Mouse (Mus musculus) adrenal gland, postnatal 10 days (tissue): ENCODE measurements around the gene Naa50. TPM values are rescaled to one million over a fixed set of nuclear protein-coding genes. Genes with fewer than 3 reads are reported as not detected.

ENCODE experiments used
- DNase-seq: peaks from one replicate; pipeline ENCODE4 v3.0.0; 2021; ENCODE audit warnings: mixed read lengths
- total RNA-seq, 2 experiments: library from RNA; stranded (reverse); gene quantifications; 2 replicates each; pipeline ENCODE4 v1.2.3; 2021

The Naa50 gene
- total RNA-seq, 2 experiments from 2014 or later, result 82.8 to 85.7 TPM

DNA sequence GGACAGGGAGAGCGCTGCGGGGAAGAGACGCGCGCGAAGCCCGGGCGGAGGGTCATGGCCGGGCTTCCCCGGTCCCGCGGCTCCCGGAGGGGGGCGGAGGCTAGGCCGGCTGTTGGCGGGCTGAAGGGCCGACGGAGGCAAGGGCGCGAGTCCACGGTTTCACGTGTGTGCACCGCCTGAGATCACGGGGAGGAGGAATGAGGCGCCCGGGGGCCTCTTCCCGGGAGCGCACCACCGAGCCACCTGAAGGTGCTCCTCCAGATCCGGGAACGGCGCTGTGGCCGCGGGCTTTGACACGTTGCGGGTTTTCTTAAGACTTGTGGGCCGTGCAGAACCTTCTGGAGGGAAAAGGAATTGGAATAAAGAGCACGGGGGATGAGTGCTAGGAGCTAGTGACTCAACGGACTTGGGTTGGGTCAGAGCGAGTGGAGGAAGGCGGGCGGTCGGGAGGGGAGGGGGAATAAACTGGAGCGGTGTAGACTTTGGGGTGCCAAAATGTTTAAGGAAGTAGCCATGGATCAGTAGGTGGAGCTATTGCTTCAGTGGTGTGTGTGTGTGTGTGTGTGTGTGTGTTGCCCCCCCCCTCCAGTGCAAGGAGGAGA is 657 bp downstream of the Naa50 start:
- peak; percentile 85 for DNase-seq

DNA sequence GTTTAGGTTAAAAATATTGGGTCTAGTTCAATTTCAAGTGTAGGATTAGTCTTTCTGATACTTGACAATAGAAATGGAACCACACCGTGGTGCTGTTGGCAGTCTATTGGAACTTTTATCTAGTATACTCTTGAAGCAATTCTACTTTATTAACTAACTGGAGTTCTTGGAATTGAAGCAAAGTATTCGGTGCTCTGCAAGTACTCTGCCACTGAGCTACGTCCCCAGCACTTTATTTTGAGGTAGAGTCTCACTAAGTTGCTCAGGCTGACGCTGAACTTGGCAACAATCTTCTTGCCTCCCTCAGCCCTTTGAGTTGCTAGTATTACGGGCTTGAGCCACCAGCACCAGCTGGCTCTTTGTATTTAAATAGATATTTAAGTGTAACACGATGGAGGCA is 1.9 kb downstream of the Naa50 start:
- DNase-seq, result peak; percentile 26

DNA sequence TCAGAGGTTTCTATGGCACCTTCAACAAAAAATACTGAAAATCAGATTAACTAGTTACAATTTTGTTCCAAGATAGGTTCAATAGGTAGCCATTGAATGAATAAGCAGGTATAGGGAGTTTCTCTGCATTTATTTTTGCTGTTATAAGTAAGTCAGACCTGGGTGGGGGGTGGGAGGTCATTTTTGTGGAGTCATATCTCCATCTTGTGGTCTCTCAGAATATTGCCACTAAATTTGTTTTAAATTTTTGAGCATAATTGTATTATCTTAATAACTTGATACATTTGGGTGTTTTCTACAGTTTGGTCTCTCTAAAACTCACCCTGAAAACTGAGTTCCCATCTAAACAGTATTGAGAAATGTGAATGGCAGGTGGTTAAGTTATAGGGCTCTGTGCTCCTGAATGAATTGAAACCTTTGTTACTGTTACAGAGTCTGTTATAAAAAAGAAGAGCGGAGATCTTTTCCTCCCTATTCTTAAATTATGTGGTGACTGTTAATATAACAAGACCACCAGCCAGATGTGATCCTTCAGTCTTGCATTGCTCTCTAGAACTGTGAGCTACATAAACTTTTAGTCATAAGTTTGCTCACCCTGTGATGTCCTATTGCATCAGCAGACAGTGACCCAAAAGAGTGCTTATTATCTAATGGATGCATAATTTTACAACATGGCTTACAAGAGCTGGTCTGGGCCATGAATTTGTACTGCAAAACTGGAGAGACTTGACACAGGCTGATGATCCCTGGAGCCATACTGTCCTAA is 9.6 kb downstream of the Naa50 start:
- DNase-seq, result no peak

DNA sequence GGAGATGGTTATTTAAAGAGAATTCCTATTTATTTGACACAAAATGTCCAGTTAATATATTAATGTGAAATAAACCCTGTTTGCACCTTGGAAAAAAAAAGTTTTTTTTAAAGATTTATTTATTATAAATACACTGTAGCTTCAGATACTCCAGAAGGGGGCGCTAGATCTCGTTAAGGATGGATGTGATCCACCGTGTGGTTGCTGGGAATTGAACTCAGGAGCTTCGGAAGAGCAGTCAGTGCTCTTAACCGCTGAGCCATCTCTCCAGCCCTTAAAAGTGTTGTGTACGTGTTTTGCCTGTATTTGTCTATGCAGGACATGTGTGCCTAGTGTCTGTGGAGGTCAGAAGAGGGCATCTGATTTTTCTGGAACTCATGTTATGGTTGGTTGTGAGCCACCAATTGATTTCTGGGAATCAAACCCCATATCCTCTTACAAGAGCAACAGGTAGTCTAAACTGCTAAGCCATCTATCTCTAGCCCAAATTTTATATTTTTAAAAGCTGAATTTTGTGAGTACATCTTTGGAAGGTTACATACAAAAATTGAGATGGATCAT is 14.9 kb downstream of the Naa50 start:
- DNase-seq, result no peak

DNA sequence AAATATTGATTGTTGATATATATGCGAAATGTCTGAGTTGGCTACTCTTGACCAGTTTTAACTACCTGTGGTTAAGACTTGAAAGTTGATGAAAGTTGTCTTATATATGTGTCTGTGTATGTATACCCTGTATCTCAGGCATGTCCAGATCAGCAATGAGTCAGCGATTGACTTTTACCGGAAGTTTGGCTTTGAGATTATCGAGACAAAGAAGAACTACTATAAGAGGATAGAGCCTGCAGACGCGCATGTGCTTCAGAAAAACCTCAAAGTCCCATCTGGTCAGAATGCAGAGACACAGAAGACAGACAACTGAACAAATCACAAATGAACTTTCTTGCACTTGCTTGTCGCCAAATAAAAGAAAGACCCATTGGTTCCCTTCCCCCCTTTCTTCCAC is 19.7 kb downstream of the Naa50 start:
- DNase-seq, result no peak

DNA sequence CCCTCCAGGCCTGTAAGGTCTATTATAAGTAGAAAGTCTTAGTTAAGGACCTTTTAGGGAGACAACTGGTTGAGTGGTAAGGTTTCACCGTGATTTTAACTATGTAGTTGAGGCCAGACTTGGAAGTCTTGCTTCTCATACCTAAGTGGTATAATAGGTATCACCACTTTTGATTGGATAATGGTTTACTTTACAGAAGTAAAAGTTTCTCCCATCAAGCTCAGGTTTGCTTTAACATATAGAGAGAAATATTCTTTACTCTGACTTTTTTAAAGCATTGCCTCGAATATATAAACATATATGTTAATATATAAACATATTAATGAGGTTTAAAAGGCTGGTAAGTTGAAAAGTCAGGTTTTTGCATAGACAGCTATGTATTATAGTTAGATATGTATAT is 24.2 kb downstream of the Naa50 start:
- no peak for DNase-seq

DNA sequence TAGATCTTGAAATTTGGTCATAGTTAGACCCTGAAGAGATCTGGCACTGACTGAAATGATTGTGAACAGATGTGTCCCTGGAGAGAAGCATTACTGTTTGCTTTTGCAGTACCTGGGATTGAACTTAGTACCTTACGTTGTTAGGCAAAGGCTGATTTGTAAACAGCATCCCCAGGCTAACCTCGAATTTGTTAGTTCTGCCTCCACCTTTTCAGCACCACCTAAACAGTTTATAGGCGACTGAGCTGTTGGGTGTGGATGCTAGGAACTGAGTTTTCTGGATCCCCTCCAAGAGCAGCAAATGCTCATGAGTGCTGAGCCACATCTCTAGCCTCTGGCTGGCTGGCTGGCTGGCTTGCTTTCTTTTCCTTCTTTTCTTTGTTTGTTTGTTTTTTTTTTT is 25.6 kb downstream of the Naa50 start:
- DNase-seq, result no peak

DNA sequence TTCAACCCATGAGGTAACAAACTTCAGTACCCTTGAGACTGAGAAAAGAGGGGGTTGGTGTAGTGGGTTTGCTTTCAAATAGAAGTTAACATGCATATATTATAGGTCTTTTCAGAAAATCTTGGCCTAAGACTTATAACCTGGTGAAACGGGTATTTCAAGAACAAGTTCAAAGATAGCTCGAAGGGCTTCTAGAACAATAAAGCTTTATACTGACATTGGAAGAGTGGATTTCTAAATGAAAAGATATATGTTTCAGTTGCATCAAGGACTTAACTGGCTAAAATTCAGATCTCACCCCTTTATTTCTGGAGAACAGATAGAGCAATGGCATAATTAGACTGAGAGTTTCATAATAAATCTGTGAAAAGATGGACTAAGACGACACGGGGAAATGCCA is 29.4 kb downstream of the Naa50 start:
- no peak for DNase-seq

DNA sequence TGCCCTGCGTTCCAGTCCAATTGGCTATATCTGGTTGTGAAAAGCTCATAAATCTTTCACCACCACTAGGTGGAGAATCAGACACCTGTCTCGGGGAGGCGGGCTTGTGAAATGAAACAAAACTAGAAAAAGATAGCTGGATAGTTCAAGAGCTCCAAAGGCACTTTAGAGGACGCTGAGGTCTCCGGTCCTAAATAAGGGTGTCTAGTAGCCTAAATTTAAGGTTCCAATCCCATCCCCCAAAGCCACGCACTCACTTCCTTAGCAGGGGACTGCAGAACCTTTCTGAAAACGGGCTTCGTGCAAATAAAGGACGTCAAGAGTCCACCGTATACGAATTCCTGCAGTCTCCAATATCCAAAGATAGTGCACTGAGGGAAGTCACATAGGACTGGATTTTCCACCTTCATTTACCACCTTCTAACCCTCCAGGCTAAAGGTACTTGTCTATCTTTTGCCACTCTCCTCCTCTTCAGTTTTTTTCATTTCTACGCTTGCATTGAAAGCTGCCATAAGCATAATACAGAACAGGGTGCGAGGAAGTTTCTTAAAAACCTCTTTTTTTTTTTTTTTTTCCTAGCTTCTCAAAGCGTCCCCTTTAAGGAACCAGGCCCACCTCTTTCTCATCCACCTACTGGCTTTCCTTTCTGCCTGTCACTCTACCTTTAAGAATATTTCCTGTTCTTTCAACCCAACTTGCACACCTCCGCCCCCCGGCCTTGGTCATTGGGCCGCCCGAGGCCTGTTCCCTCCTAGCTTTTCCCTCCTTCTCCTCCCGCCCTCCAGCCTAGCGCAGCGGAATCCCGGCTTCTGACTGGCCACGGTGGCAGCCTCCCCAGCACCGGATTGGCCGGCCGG is 32.9 kb downstream of the Naa50 start:
- DNase-seq, result peak; percentile 99

DNA sequence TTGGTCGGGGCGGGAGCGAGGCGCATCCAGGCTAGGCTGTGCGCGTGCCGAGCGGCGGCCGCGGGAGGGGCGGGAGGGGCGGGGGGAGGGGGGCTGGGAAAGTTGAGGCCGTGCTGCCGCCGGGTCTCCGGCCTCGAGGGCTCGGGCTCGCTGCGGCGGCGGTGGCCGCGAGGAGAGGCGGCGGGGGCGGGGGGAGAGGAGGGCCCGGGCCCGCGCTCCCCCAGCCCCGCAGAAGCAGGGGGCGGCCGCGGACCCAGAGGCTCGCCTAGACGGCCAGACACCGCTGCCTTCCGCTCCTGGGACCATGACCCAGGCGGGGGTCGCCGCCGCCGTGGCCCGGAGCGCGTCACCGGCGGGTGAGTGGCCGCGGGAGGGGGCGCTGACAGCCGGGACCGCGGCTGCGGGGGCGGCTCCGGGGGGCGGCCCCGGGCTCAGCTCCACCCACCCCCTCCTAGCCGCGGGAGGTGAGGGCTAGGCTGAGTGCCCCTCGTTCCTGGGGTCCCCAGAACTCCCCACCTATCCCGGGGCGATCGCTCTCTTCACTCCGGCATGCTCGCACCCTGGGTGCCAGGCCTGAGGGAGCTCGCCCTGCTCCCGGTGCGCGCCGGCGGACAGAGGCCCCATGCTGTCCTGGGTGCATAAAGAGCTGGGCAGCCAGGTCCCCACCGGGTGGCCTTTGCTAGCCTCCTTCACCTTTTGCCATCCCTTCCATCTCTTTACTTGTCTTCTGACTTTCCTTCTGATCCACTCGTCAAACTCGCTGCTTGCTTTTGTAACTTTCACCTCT is 33.7 kb downstream of the Naa50 start, which contains the start of gene Usf3:
TSS of gene Usf3 (plus strand) at position 92 of the 787 bp plus-strand sequence.
- peak; percentile 76 for DNase-seq

DNA sequence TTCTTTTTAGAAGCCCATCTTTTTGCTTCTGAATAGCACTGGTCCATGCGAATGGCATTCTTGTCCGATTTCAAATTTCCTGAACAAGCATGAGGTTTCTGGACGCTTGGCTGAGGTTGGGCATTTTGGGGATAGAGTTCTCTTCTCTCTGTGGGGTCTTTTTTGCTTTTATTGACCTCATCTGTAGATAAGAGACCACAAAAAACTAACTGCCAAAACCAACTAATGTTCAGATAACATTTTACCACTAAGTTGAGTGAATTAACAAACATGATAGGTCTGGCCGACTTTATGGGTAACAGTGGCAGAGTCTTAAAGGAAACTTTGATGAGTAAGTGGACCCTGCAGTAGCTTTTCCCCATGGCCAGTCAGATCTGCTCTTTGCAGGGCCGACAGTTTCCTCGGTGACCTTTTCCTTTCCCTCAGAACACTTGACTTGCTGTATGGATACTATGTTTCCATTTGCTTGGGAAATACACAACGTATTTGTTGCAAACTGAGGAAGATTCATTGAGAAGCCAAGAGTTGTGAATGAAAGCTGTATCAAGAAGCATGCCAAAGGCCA is 34.4 kb downstream of the Naa50 start:
- DNase-seq, result no peak

DNA sequence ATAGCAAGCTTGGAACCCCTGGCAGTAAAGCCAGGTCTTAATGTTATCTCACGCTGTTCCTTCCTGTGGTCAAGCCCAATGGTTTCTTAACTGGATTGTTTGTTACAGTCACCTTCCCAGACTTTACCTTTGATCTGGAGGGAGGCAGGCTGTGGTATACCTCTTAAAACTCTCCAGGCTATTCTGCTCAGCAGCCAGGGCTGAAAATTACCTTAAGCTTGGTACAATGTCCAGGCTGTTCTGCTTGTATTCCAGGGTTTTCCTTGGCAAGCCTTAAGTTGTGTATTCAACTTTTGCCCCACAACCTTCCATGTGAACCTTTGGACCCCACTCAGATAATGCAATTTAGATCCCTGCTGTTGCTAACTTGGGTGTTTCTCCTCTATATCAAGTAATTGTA is 35.4 kb downstream of the Naa50 start:
- DNase-seq, result no peak

DNA sequence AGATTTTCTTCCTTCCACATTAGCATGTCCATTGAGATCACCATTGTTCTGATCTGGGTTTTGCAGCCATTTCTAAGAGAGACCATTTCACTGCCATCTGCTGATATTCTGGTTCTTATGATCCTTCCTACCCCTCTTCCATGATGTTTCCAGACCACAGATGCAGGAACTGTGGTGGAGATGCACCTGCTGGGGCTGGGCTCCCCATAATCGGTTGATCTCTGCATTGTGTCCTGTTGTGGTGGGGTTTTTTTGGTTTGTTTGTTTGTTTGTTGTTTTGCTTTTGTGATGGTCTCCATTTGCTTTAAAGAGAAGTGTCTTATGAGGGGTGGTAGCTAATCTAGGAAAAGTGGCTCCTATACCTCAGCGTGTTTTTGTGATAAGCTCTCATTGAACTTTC is 36.9 kb downstream of the Naa50 start:
- no peak for DNase-seq

DNA sequence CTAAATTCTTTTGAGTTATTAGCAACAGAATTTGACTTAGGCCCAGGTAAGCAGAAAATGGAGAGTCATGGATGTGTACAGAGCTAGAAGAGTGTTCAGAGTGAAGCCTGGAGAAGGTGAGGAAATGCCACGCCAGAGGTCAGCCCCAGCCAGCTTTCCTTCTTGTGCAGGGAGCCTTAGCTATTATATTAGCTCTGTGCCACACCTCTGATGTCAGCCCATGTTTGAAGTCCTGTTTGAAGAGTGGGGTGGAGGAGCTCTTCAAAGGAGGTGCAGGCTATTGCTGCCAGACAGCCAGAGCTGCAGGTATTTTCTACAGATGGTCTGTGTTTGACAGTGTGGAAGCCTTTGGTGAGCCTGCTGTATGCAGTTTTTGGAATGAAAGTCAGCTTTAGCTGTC is 38.9 kb downstream of the Naa50 start:
- no peak for DNase-seq

DNA sequence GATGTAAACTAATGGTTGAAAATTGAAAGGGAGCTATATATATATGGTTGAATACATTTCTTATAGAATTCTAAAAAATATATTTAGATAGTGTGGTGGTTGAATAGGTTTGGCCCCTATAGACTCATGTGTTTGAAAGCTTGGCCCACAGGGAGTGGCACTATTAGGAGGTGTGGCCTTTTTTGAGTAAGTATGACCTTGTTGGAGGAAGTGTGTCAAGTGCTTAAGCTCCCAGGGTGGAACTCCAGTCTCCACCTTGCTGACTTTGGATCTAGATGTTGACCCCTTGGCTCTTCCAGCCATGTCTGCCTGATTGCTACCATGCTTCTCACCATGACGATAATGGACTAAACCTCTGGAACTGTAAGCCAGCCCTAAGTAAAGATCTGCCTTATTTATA is 43.0 kb downstream of the Naa50 start:
- no peak for DNase-seq

DNA sequence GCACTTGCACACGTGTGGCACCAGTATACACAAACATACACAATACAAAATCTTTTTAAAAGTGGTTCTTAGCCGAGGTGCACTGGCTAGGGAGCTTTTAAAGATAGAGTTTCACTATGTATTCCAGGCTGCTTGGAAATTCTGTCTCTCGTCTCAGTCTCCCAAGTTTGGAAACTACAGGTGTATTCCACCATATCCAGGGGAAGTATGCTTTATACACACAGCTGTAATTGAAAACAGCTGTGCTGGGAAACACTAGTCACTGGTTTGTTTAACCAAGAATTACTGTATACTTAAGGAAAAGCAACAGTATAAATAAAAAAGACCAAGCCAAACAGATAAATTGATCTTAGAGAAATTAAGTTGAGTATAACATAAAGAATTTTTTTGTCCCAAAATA is 45.1 kb downstream of the Naa50 start:
- no peak for DNase-seq

DNA sequence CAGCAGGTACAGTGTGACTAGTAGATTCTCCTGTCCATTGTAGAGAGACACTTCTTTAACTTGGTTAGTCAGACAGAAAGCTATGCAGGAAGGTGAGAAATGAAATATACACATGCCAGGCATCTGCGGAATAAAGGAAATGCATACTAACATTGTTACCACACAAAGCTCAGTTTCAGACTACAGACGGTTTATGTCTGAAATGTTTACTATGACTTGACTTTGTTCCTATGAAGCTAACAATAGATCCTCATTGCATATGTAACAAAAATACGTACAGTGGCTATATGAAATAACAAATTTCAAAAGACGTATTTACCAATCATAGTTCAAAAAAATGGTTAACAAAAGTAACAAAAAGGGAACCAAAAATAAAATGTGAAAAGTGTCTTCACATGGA is 47.5 kb downstream of the Naa50 start:
- no peak for DNase-seq

DNA sequence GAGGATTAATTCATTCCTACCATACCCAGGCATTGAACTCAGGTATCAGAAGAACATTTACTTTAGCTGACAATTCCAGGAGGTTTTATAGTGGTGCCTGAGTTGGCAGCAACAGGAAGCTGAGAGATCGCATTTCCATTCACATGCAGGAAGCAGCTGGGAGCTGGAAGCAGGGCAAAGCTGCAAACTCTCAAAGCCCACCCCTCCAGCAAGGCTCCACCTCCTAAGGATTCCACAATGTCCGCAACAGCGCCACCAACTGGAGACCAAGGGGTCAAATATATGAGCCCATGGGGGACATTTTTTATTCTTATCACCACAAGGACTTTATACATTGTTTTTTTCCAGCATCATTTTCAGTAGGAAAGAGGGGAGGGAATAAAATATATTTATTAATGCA is 49.1 kb downstream of the Naa50 start:
- no peak for DNase-seq

DNA sequence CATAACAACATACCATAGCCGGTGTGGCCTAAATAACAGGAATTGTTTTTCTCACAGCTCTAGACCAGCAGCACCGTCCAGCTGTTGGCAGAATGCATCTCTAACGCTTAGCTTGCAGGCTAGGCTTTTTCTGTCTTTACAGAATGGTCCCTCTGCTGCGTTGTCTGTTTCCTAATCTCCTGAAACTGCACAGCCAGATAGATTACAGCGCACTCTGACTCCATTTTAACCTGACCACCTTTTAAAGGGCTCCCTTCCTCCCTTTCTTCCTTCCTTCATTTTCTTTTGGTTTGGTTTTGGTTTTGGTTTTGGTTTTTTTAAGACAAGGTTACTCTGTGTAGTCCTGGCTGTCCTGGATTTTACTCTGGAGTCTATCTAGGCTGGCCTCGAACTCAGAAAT is 50.4 kb downstream of the Naa50 start:
- DNase-seq, result no peak

DNA sequence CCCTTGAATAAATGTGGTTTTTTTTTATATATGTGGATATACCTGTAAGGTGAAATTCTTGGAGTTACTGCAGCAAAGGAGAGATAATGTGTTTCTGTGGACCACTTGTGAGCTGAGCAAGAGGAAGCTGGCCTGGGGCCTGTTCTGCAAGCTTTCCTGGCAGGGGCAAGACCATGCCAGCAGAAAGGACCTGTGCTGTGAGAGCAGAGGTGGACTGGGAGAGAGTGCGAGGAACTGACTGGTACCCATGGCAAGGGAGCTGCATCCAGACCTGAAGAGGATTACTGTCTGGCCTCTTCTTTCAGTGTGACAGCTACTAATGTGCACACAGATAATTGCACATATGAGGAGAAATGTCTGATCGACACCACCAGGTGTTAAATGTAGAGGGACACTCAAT is 51.3 kb downstream of the Naa50 start:
- DNase-seq, result no peak

DNA sequence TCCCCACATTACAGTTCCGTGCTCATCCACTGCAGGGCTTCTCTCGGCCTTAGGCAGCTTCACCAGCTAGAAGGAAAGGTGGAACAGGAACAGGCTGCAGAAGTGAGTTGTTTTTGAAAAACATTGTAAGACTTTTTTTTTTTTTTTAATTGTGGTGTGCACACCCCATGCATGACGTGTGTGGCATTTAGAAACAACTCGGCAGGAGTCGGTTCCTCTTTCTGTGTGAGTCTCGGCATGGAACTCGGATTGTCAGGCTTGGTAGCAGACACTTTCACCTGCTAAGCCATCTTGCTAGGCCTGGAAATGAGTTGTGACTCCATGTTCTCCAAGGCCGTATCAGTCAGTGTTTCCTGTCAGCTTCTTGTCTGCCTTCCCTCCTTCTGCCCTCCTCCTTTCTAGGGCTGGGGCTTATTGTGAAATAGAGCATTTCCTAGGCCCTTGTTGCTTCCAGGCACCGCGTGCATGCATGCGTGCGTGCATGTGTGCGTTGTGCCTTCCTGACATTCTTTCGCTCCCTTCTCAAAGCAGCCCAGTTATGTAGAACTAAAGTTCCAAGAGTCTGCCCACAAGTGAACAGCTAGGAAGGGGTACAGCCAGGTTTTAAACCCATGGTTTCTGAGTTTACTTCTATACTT is 59.6 kb downstream of the Naa50 start:
- DNase-seq, result no peak
